Mouse (Mus musculus): ENCODE results near the gene Clrn3. TPM values are rescaled to one million over a fixed set of nuclear protein-coding genes. Genes with fewer than 3 reads are reported as not detected.
"Not testable (repeated sequence)": the region's sequence is repeated elsewhere in the genome, so short reads cannot be mapped to it uniquely, and the experiment has no call there.

Gene Clrn3
- polyA plus RNA-seq, 1 experiment from 2014 or later, result not detected

GRCm38 (mm10) chr7:135506506-135506905 lies 21.9 kb downstream of the Clrn3 start:
- not testable (repeated sequence) for H3K4me1 ChIP-seq; H3K27me3 ChIP-seq (replicated peaks); H3K9me3 ChIP-seq (replicated peaks); H3K4me3 ChIP-seq; H3K9ac ChIP-seq; H3K27ac ChIP-seq; H3K36me3 ChIP-seq; ATAC-seq; H3K4me2 ChIP-seq
- 60% methylated on average over 5 of the region's 5 CpGs for WGBS (ENCODE audit: insufficient replicate concordance)

GRCm38 (mm10) chr7:135499403-135499802 lies 29.1 kb downstream of the Clrn3 start:
- H3K36me3 ChIP-seq, result no peaks in the 10 kb centered on the region
- H3K4me2 ChIP-seq, result no peak overlapping the region
- ATAC-seq, result no peak
- H3K9ac ChIP-seq, result no peak overlapping the region
- H3K9me3 ChIP-seq (replicated peaks), result no peaks in the 10 kb centered on the region
- no peak overlapping the region for H3K4me3 ChIP-seq
- H3K27me3 ChIP-seq (replicated peaks), result no peaks in the 10 kb centered on the region
- no peaks in the 10 kb centered on the region for H3K4me1 ChIP-seq
- H3K27ac ChIP-seq, result no peak overlapping the region
- WGBS (ENCODE audit: insufficient replicate concordance), result 26% methylated on average over 2 of the region's 2 CpGs

- Histone ChIP-seq H3K27me3 (replicated peaks) (no peaks in the 10 kb centered on the region), H3K4me1 (no peaks in the 10 kb centered on the region), H3K4me3 (no peak overlapping the region), H3K36me3 (no peaks in the 10 kb centered on the region), H3K27ac (no peak overlapping the region), H3K9me3 (replicated peaks) (no peaks in the 10 kb centered on the region), H3K9ac (no peak overlapping the region), H3K4me2 (no peak overlapping the region)
- no peak for ATAC-seq
- WGBS (ENCODE audit: insufficient replicate concordance), result 50% methylated on average over 3 of the region's 3 CpGs
Measured at GRCm38 (mm10) chr7:135498565-135499186, 29.8 kb downstream of the Clrn3 start.

GRCm38 (mm10) chr7:135495303-135495702 lies 33.2 kb downstream of the Clrn3 start:
- Histone ChIP-seq H3K27ac (no peak overlapping the region), H3K4me3 (no peak overlapping the region), H3K27me3 (replicated peaks) (no peaks in the 10 kb centered on the region), H3K4me2 (no peak overlapping the region), H3K4me1 (no peaks in the 10 kb centered on the region), H3K9ac (no peak overlapping the region), H3K9me3 (replicated peaks) (no peaks in the 10 kb centered on the region), H3K36me3 (no peaks in the 10 kb centered on the region)
- ATAC-seq, result no peak
- WGBS (ENCODE audit: insufficient replicate concordance), result 24% methylated on average over 3 of the region's 3 CpGs

- Histone ChIP-seq H3K4me3 (no peak overlapping the region), H3K36me3 (no peaks in the 10 kb centered on the region), H3K27me3 (replicated peaks) (peaks cover 17% of the 10 kb centered on the region), H3K4me2 (no peak overlapping the region), H3K4me1 (no peaks in the 10 kb centered on the region), H3K9ac (no peak overlapping the region), H3K9me3 (replicated peaks) (no peaks in the 10 kb centered on the region), H3K27ac (no peak overlapping the region)
- WGBS (ENCODE audit: insufficient replicate concordance), result 50% methylated on average over 8 of the region's 8 CpGs
- no peak for ATAC-seq
Measured at GRCm38 (mm10) chr7:135490500-135490886, 38.0 kb downstream of the Clrn3 start.

- no peak for ATAC-seq
- H3K36me3 ChIP-seq, result no peaks in the 10 kb centered on the region
- no peaks in the 10 kb centered on the region for H3K4me1 ChIP-seq
- no peaks in the 10 kb centered on the region for H3K9me3 ChIP-seq (replicated peaks)
- H3K27ac ChIP-seq, result no peak overlapping the region
- 66% methylated on average over 9 of the region's 9 CpGs for WGBS (ENCODE audit: insufficient replicate concordance)
- H3K27me3 ChIP-seq (replicated peaks), result peaks cover 21% of the 10 kb centered on the region
- no peak overlapping the region for H3K4me2 ChIP-seq
- H3K4me3 ChIP-seq, result no peak overlapping the region
- H3K9ac ChIP-seq, result no peak overlapping the region
Measured at GRCm38 (mm10) chr7:135489724-135490499, 38.5 kb downstream of the Clrn3 start.

GRCm38 (mm10) chr7:135488214-135488810 lies 40.1 kb downstream of the Clrn3 start:
- no peak overlapping the region for H3K4me2 ChIP-seq
- no peaks in the 10 kb centered on the region for H3K4me1 ChIP-seq
- peaks cover 33% of the 10 kb centered on the region for H3K27me3 ChIP-seq (replicated peaks)
- H3K27ac ChIP-seq, result no peak overlapping the region
- no peak overlapping the region for H3K9ac ChIP-seq
- ATAC-seq, result no peak
- H3K4me3 ChIP-seq, result no peak overlapping the region
- H3K9me3 ChIP-seq (replicated peaks), result no peaks in the 10 kb centered on the region
- WGBS (ENCODE audit: insufficient replicate concordance), result 53% methylated on average over 6 of the region's 6 CpGs
- H3K36me3 ChIP-seq, result no peaks in the 10 kb centered on the region

- no peak overlapping the region for H3K4me3 ChIP-seq
- H3K36me3 ChIP-seq, result no peaks in the 10 kb centered on the region
- WGBS (ENCODE audit: insufficient replicate concordance), result 20% methylated on average over 4 of the region's 4 CpGs
- H3K9me3 ChIP-seq (replicated peaks), result no peaks in the 10 kb centered on the region
- H3K9ac ChIP-seq, result no peak overlapping the region
- H3K27me3 ChIP-seq (replicated peaks), result peaks cover 36% of the 10 kb centered on the region
- H3K27ac ChIP-seq, result no peak overlapping the region
- ATAC-seq, result no peak
- no peak overlapping the region for H3K4me2 ChIP-seq
- H3K4me1 ChIP-seq, result no peaks in the 10 kb centered on the region
Measured at GRCm38 (mm10) chr7:135487423-135487822, 41.0 kb downstream of the Clrn3 start.

- Histone ChIP-seq H3K4me2 (no peak overlapping the region), H3K36me3 (no peaks in the 10 kb centered on the region), H3K9ac (no peak overlapping the region), H3K4me3 (no peak overlapping the region), H3K4me1 (no peaks in the 10 kb centered on the region), H3K27ac (no peak overlapping the region), H3K27me3 (replicated peaks) (peaks cover 36% of the 10 kb centered on the region), H3K9me3 (replicated peaks) (no peaks in the 10 kb centered on the region)
- no peak for ATAC-seq
- WGBS (ENCODE audit: insufficient replicate concordance), result 61% methylated on average over 10 of the region's 10 CpGs
Measured at GRCm38 (mm10) chr7:135486645-135487382, 41.6 kb downstream of the Clrn3 start.

- no peak overlapping the region for H3K4me3 ChIP-seq
- H3K27ac ChIP-seq, result no peak overlapping the region
- no peak for ATAC-seq
- H3K4me1 ChIP-seq, result no peaks in the 10 kb centered on the region
- peaks cover 36% of the 10 kb centered on the region for H3K27me3 ChIP-seq (replicated peaks)
- no peak overlapping the region for H3K9ac ChIP-seq
- no peaks in the 10 kb centered on the region for H3K9me3 ChIP-seq (replicated peaks)
- no peaks in the 10 kb centered on the region for H3K36me3 ChIP-seq
- no peak overlapping the region for H3K4me2 ChIP-seq
- WGBS (ENCODE audit: insufficient replicate concordance), result 24% methylated on average over 12 of the region's 12 CpGs
Measured at GRCm38 (mm10) chr7:135485796-135486410, 42.6 kb downstream of the Clrn3 start.

GRCm38 (mm10) chr7:135485116-135485795 lies 43.2 kb downstream of the Clrn3 start:
- no peaks in the 10 kb centered on the region for H3K9me3 ChIP-seq (replicated peaks)
- ATAC-seq, result no peak
- H3K27ac ChIP-seq, result no peak overlapping the region
- H3K9ac ChIP-seq, result no peak overlapping the region
- no peaks in the 10 kb centered on the region for H3K36me3 ChIP-seq
- no peaks in the 10 kb centered on the region for H3K4me1 ChIP-seq
- no peak overlapping the region for H3K4me2 ChIP-seq
- peaks cover 36% of the 10 kb centered on the region for H3K27me3 ChIP-seq (replicated peaks)
- 18% methylated on average over 10 of the region's 10 CpGs for WGBS (ENCODE audit: insufficient replicate concordance)
- H3K4me3 ChIP-seq, result no peak overlapping the region
